In the genomic region with DNA sequence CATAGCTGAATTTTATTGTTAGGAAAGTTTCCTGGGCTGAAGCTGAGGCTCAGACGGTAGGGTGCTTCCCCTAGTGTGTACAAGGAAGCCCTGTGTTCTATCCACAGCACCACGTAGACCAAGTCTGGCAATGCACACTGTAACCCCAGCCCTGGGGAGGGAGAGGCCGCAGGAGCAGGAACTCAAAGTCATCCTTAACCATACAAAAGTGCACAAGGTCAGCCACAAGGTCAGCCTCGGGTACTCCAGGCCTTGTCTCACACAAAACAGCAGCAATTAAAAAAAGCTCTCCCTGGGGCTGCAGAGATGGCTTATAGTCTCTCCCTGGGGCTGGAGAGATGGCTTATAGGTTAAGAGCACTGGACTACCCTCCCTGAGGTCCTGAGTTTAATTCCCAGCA, we compare ENCODE assay signal across 35 mouse cellular contexts. TPM values are rescaled to one million over a fixed set of nuclear protein-coding genes. Genes with fewer than 3 reads are reported as not detected.
DNase-seq lines count a peak whose midpoint lies in the region; ATAC-seq lines count a peak whose summit lies in the region.
"Had no signal": no experiment of that assay in that cellular context is flagged by ENCODE, and none has a peak within 500 bp of the region (broad histone marks: within the 10 kb centered on the region; RNA-seq: fewer than 3 reads in every experiment).

No protein-coding gene starts in this region.

- no peak overlapping the region for H3K4me3 ChIP-seq in midbrain, embryonic 13.5 days (replicated peaks)
- H3K4me3 ChIP-seq in midbrain, embryonic 15.5 days: no peak overlapping the region
- H3K4me3 ChIP-seq: forebrain, embryonic 10.5 days; forebrain, embryonic 13.5 days; hindbrain, embryonic 12.5 days; hindbrain, embryonic 15.5 days had no signal

- 78% methylated on average over 4 of the region's 4 CpGs for WGBS in midbrain, embryonic 13.5 days
- WGBS in midbrain, embryonic 15.5 days: 75% methylated on average over 4 of the region's 4 CpGs

- peak overlapping the region; percentile 86; the same call in 1 of the 2 replicates for H3K27ac ChIP-seq in midbrain, embryonic 13.5 days
- no peak overlapping the region for H3K27ac ChIP-seq in midbrain, embryonic 15.5 days
- H3K27ac ChIP-seq: forebrain, embryonic 10.5 days; forebrain, embryonic 13.5 days; hindbrain, embryonic 12.5 days; hindbrain, embryonic 15.5 days had no signal

- no peaks in the 10 kb centered on the region for H3K27me3 ChIP-seq in midbrain, embryonic 13.5 days
- H3K27me3 ChIP-seq in midbrain, embryonic 15.5 days (replicated peaks): no peaks in the 10 kb centered on the region
- H3K27me3 ChIP-seq: forebrain, embryonic 13.5 days; hindbrain, embryonic 12.5 days; hindbrain, embryonic 15.5 days; Patski had no signal

- intact Hi-C loops in left cerebral cortex, postnatal 14 days (cut with DNase I): no loop called here

- DNase-seq in ES-CJ7 (ENCODE audit: low read depth, low spot score): peak; percentile 73
- DNase-seq in ZHBTc4 (ENCODE audit: low read depth, low spot score): peak; percentile 82
- DNase-seq in left cerebral cortex, postnatal 14 days (ENCODE audit: low spot score in 2 of 2): no peak
- no peak for DNase-seq in spleen, postnatal 14 days (ENCODE audit: low spot score in 2 of 2)
- DNase-seq: adrenal gland, adult 8-10 months; adrenal gland, postnatal 25 days; B cell, adult 2 months; cerebellum, adult 18-20 months; cerebellum, adult 9-10 months; cerebellum, postnatal 14 days; gastrocnemius, postnatal 10 days; heart, adult 11 months had no signal

- H3K9ac ChIP-seq in midbrain, embryonic 13.5 days (replicated peaks): no peak overlapping the region
- H3K9ac ChIP-seq in midbrain, embryonic 15.5 days: no peak overlapping the region
- H3K9ac ChIP-seq: forebrain, embryonic 13.5 days; hindbrain, embryonic 12.5 days; hindbrain, embryonic 15.5 days had no signal

- no peak overlapping the region for H3K4me2 ChIP-seq in midbrain, embryonic 13.5 days (replicated peaks)
- H3K4me2 ChIP-seq in midbrain, embryonic 15.5 days: no peak overlapping the region
- H3K4me2 ChIP-seq: forebrain, embryonic 13.5 days; heart, embryonic 11.5 days; hindbrain, embryonic 12.5 days; hindbrain, embryonic 15.5 days had no signal

- no peak for ATAC-seq in midbrain, embryonic 13.5 days
- no peak for ATAC-seq in midbrain, embryonic 15.5 days (replicated peaks)
- ATAC-seq: activated CD4-positive, CD25-positive, alpha-beta regulatory T cell, adult 4 months; forebrain, embryonic 13.5 days; forebrain, embryonic 16.5 days; Patski had no signal

- H3K4me1 ChIP-seq in midbrain, embryonic 13.5 days (replicated peaks): peaks cover 15% of the 10 kb centered on the region
- H3K4me1 ChIP-seq in midbrain, embryonic 15.5 days: peaks cover 15% of the 10 kb centered on the region

- no peaks in the 10 kb centered on the region for H3K36me3 ChIP-seq in midbrain, embryonic 13.5 days
- H3K36me3 ChIP-seq in midbrain, embryonic 15.5 days (replicated peaks): no peaks in the 10 kb centered on the region
- H3K36me3 ChIP-seq: forebrain, embryonic 10.5 days; G1E; hindbrain, embryonic 12.5 days; hindbrain, embryonic 15.5 days had no signal

- H3K9me3 ChIP-seq in midbrain, embryonic 13.5 days: no peaks in the 10 kb centered on the region
- no peaks in the 10 kb centered on the region for H3K9me3 ChIP-seq in midbrain, embryonic 15.5 days
- H3K9me3 ChIP-seq: forebrain, embryonic 13.5 days; hindbrain, embryonic 15.5 days had no signal

RNA-seq across cellular contexts. Expression of gene Rnf216, which starts 14.1 kb away (rescaled TPM):
- polyA plus RNA-seq in midbrain, embryonic 13.5 days (2015; fragmentation: Nextera tagmentation; extraction: Ambion mirVana): 34.9 and 36.9 TPM in 2 replicates
- polyA plus RNA-seq in midbrain, embryonic 15.5 days (2015; fragmentation: Nextera tagmentation; extraction: Ambion mirVana): 30.6 and 33.6 TPM in 2 replicates
- 10 to 100 TPM; 38.8 to 41.0 TPM for total RNA-seq in left cerebral cortex, postnatal 14 days (2021)

RNA-seq across cellular contexts. Expression of gene Olfr718-ps1, which starts 20.5 kb away (rescaled TPM):
- polyA plus RNA-seq in midbrain, embryonic 13.5 days (2015; fragmentation: Nextera tagmentation; extraction: Ambion mirVana): 0.06 and 0.07 TPM in 2 replicates
- 0.04 TPM in 1 of 2 replicates, not detected in the other for polyA plus RNA-seq in midbrain, embryonic 15.5 days (2015; fragmentation: Nextera tagmentation; extraction: Ambion mirVana)
- under 1 TPM; 0.11 to 0.13 TPM for total RNA-seq in left cerebral cortex, postnatal 14 days (2021)
- total RNA-seq: CH12.LX; gastrocnemius, adult 18-20 months; gastrocnemius, postnatal 10 days; heart, adult 8-10 months; heart, postnatal 25 days; hematopoietic stem cell, adult 5-6 weeks had no signal
- polyA plus RNA-seq: activated CD4-positive, CD25-positive, alpha-beta regulatory T cell, adult 4 months; brain, embryonic 14.5 days; embryonic facial prominence, embryonic 11.5 days; embryonic facial prominence, embryonic 14.5 days; forebrain, embryonic 10.5 days; forebrain, embryonic 13.5 days; forebrain, embryonic 16.5 days; G1E; heart, embryonic 14.5 days; heart, postnatal 0 days; intestine, embryonic 14.5 days had no signal

RNA-seq across cellular contexts. Expression of gene Rbak, which starts 53.7 kb away (rescaled TPM):
- 15.9 and 16.2 TPM in 2 replicates for polyA plus RNA-seq in midbrain, embryonic 13.5 days (2015; fragmentation: Nextera tagmentation; extraction: Ambion mirVana)
- 14.9 and 16.1 TPM in 2 replicates for polyA plus RNA-seq in midbrain, embryonic 15.5 days (2015; fragmentation: Nextera tagmentation; extraction: Ambion mirVana)
- 10 to 100 TPM; 15.2 to 15.6 TPM for total RNA-seq in left cerebral cortex, postnatal 14 days (2021)

RNA-seq across cellular contexts. Expression of gene Spdye4b, which starts 53.9 kb away (rescaled TPM):
- polyA plus RNA-seq in midbrain, embryonic 13.5 days (2015; fragmentation: Nextera tagmentation; extraction: Ambion mirVana): 0.09 TPM in 1 of 2 replicates, not detected in the other
- polyA plus RNA-seq in midbrain, embryonic 15.5 days (2015; fragmentation: Nextera tagmentation; extraction: Ambion mirVana): not detected in 2 replicates
- total RNA-seq in left cerebral cortex, postnatal 14 days (2021): not detected
- total RNA-seq: adrenal gland, adult 8-10 months; adrenal gland, postnatal 25 days; CH12.LX; gastrocnemius, adult 18-20 months; gastrocnemius, postnatal 10 days; gastrocnemius, postnatal 4 days; heart, adult 8-10 months; heart, postnatal 25 days; hematopoietic stem cell, adult 5-6 weeks had no signal
- polyA plus RNA-seq: brain, embryonic 14.5 days; embryonic facial prominence, embryonic 11.5 days; embryonic facial prominence, embryonic 14.5 days; forebrain, embryonic 10.5 days; forebrain, embryonic 13.5 days; forebrain, embryonic 16.5 days; G1E; heart, embryonic 11.5 days; heart, embryonic 14.5 days; heart, postnatal 0 days; hindbrain, embryonic 12.5 days; hindbrain, embryonic 15.5 days; intestine, embryonic 14.5 days; Patski had no signal

Comparison
In these comparisons a context has a peak if more than half of its experiments do, and no peak if none do; other contexts are left out.
1. DNase-seq: peak in ES-CJ7 (single experiment) and ZHBTc4 (single experiment); none in left cerebral cortex, postnatal 14 days (0 of 2) and spleen, postnatal 14 days (0 of 2).